22 mouse cellular contexts compared by ENCODE assay signal in genomic region chr2:168005005-168005404, GRCm38 (mm10). TPM values are rescaled to one million over a fixed set of nuclear protein-coding genes. Genes with fewer than 3 reads are reported as not detected.
A peak's percentile ranks its signal among the peaks of the same experiment; 100 is the strongest.
DNase-seq lines count a peak whose midpoint lies in the region; ATAC-seq and TF ChIP-seq lines count a peak whose summit lies in the region.
"Had no signal": no experiment of that assay in that cellular context is flagged by ENCODE, and none has a peak within 500 bp of the region (broad histone marks: within the 10 kb centered on the region; RNA-seq: fewer than 3 reads in every experiment).

No protein-coding gene starts in this region.

- peaks cover 8% of the 10 kb centered on the region; the same call in 1 of the 2 replicates for H3K9me3 ChIP-seq in hindbrain, embryonic 10.5 days
- no peaks in the 10 kb centered on the region for H3K9me3 ChIP-seq in hindbrain, embryonic 11.5 days (ENCODE audit: control insufficient read depth, low read length)
- 0 out of 2 replicates have a peak, but pooled peaks cover 5% of the 10 kb centered on the region for H3K9me3 ChIP-seq in stomach, embryonic 16.5 days (replicated peaks; ENCODE audit: control insufficient read depth, low read length)
- H3K9me3 ChIP-seq in stomach, postnatal 0 days (ENCODE audit: control insufficient read depth, low read length): no peaks in the 10 kb centered on the region
- H3K9me3 ChIP-seq: embryonic facial prominence, embryonic 15.5 days; liver, embryonic 15.5 days had no signal

- H3K27ac ChIP-seq in hindbrain, embryonic 10.5 days: peak overlapping the region; percentile 4; the same call in 1 of the 2 replicates
- no peak overlapping the region for H3K27ac ChIP-seq in hindbrain, embryonic 11.5 days (ENCODE audit: low read depth, low read length)
- peak overlapping the region; percentile 46; the same call in 1 of the 2 replicates for H3K27ac ChIP-seq in stomach, embryonic 16.5 days (ENCODE audit: low read length)
- H3K27ac ChIP-seq in stomach, postnatal 0 days (replicated peaks): no peak overlapping the region
- H3K27ac ChIP-seq in small intestine, adult 2 months (ENCODE audit: insufficient read depth, low read depth, low read length): peak overlapping the region; percentile 55
- H3K27ac ChIP-seq: embryonic facial prominence, embryonic 15.5 days; gastrocnemius, adult 2 months; left cerebral cortex, adult 2 months; liver, embryonic 15.5 days; midbrain, embryonic 12.5 days had no signal

- no peak overlapping the region for H3K4me2 ChIP-seq in hindbrain, embryonic 11.5 days (replicated peaks; ENCODE audit: low read depth, low read length)
- H3K4me2 ChIP-seq in stomach, embryonic 16.5 days (ENCODE audit: low read depth, low read length): no peak overlapping the region
- H3K4me2 ChIP-seq in stomach, postnatal 0 days (replicated peaks; ENCODE audit: low read depth): no peak overlapping the region
- H3K4me2 ChIP-seq: embryonic facial prominence, embryonic 15.5 days; liver, embryonic 15.5 days; midbrain, embryonic 12.5 days had no signal

- H3K9ac ChIP-seq in hindbrain, embryonic 11.5 days (ENCODE audit: low read depth, low read length): no peak overlapping the region
- H3K9ac ChIP-seq in stomach, embryonic 16.5 days (ENCODE audit: low read length): no peak overlapping the region
- H3K9ac ChIP-seq in stomach, postnatal 0 days (ENCODE audit: low read length): no peak overlapping the region
- H3K9ac ChIP-seq: embryonic facial prominence, embryonic 15.5 days; liver, embryonic 15.5 days; midbrain, embryonic 12.5 days had no signal

- WGBS in hindbrain, embryonic 10.5 days: 80% methylated on average over 3 of the region's 3 CpGs
- WGBS in hindbrain, embryonic 11.5 days: 76% methylated on average over 3 of the region's 3 CpGs
- 78% methylated on average over 3 of the region's 3 CpGs for WGBS in stomach, embryonic 16.5 days
- WGBS in stomach, postnatal 0 days: 77% methylated on average over 3 of the region's 3 CpGs
- 39% methylated on average over 3 of the region's 3 CpGs for WGBS in small intestine, adult 2 months

- no peak for TF ChIP-seq EP300 in stomach, postnatal 0 days (optimal IDR thresholded peaks at IDR 0.05)

- TF ChIP-seq CTCF in stomach, postnatal 0 days (IDR thresholded peaks at IDR 0.05; ENCODE audit: low read depth): no peak
- TF ChIP-seq CTCF in small intestine, adult 2 months (IDR thresholded peaks at IDR 0.05; ENCODE audit: extremely low read depth, insufficient read length, insufficient replicate concordance, low read depth, low read length): no peak

- H3K4me1 ChIP-seq in hindbrain, embryonic 10.5 days (replicated peaks): peaks cover 60% of the 10 kb centered on the region
- H3K4me1 ChIP-seq in hindbrain, embryonic 11.5 days (replicated peaks; ENCODE audit: control insufficient read depth, insufficient read depth, low read length): 0 out of 2 replicates have a peak, but pooled peaks cover 2% of the 10 kb centered on the region
- H3K4me1 ChIP-seq in stomach, embryonic 16.5 days (ENCODE audit: control insufficient read depth, insufficient read depth, low read length): peaks cover 19% of the 10 kb centered on the region
- H3K4me1 ChIP-seq in stomach, postnatal 0 days (replicated peaks; ENCODE audit: control insufficient read depth, insufficient read depth): no peaks in the 10 kb centered on the region
- H3K4me1 ChIP-seq in small intestine, adult 2 months (ENCODE audit: control insufficient read depth, insufficient read depth, insufficient read length, low read length): peaks cover 24% of the 10 kb centered on the region
- H3K4me1 ChIP-seq: midbrain, embryonic 12.5 days had no signal

- H3K27me3 ChIP-seq in hindbrain, embryonic 10.5 days (ENCODE audit: insufficient read depth, poor library complexity, severe bottlenecking): no peaks in the 10 kb centered on the region
- H3K27me3 ChIP-seq in hindbrain, embryonic 11.5 days (ENCODE audit: control insufficient read depth, insufficient read depth, low read length): no peaks in the 10 kb centered on the region
- H3K27me3 ChIP-seq in stomach, embryonic 16.5 days (ENCODE audit: control insufficient read depth, insufficient read depth, low read length): no peaks in the 10 kb centered on the region
- no peaks in the 10 kb centered on the region for H3K27me3 ChIP-seq in stomach, postnatal 0 days (ENCODE audit: control insufficient read depth, insufficient read depth, low read length)
- H3K27me3 ChIP-seq in small intestine, adult 2 months (ENCODE audit: control insufficient read depth, insufficient read depth, low read length): no peaks in the 10 kb centered on the region
- H3K27me3 ChIP-seq: embryonic facial prominence, embryonic 15.5 days; liver, embryonic 15.5 days; midbrain, embryonic 12.5 days had no signal

- TF ChIP-seq POLR2A in small intestine, adult 2 months (IDR thresholded peaks at IDR 0.05; ENCODE audit: low read depth, low read length): 0 out of 2 replicates have a peak, but pooled peaks have one; percentile 3

- ATAC-seq in hindbrain, embryonic 11.5 days (ENCODE audit: low FRiP score): no peak
- ATAC-seq in stomach, embryonic 16.5 days (ENCODE audit: insufficient read depth, low FRiP score): no peak
- ATAC-seq in stomach, postnatal 0 days (ENCODE audit: low FRiP score, low TSS enrichment): no peak
- no peak for ATAC-seq in megakaryocyte progenitor cell, adult 5-6 weeks (replicated peaks; ENCODE audit: poor library complexity)
- ATAC-seq: forebrain, embryonic 14.5 days; hindbrain, embryonic 16.5 days had no signal

- no peak overlapping the region for H3K4me3 ChIP-seq in hindbrain, embryonic 10.5 days
- H3K4me3 ChIP-seq in hindbrain, embryonic 11.5 days (ENCODE audit: low read depth, low read length): no peak overlapping the region
- H3K4me3 ChIP-seq in stomach, embryonic 16.5 days (replicated peaks; ENCODE audit: low read length): no peak overlapping the region
- H3K4me3 ChIP-seq in stomach, postnatal 0 days (ENCODE audit: low read depth, low read length): no peak overlapping the region
- H3K4me3 ChIP-seq in small intestine, adult 2 months (ENCODE audit: low read depth, low read length): no peak overlapping the region
- H3K4me3 ChIP-seq: embryonic facial prominence, embryonic 15.5 days; gastrocnemius, adult 2 months; left cerebral cortex, adult 2 months; liver, embryonic 15.5 days; midbrain, embryonic 12.5 days had no signal

- DNase-seq in hindbrain, embryonic 10.5 days (ENCODE audit: low spot score): no peak
- DNase-seq in hindbrain, embryonic 11.5 days (ENCODE audit: low spot score): no peak
- DNase-seq in stomach, postnatal 0 days (ENCODE audit: low spot score): no peak
- peak; percentile 49 to 88 for DNase-seq in kidney, postnatal 25 days
- no peak for DNase-seq in adrenal gland, postnatal 25 days
- DNase-seq: adrenal gland, postnatal 10 days; cerebellum, adult 8-10 months; cerebellum, postnatal 36 days; gastrocnemius, adult 2 months; heart, postnatal 4 days; right cerebral cortex, postnatal 14 days; thymus, adult 18-20 months; thymus, postnatal 36 days had no signal

- H3K36me3 ChIP-seq in hindbrain, embryonic 10.5 days: no peaks in the 10 kb centered on the region
- H3K36me3 ChIP-seq in hindbrain, embryonic 11.5 days (ENCODE audit: control insufficient read depth, insufficient read depth, low read length): no peaks in the 10 kb centered on the region
- H3K36me3 ChIP-seq in stomach, embryonic 16.5 days (ENCODE audit: control insufficient read depth, insufficient read depth, low read length): 0 out of 2 replicates have a peak, but pooled peaks cover 2% of the 10 kb centered on the region
- no peaks in the 10 kb centered on the region for H3K36me3 ChIP-seq in stomach, postnatal 0 days (ENCODE audit: control insufficient read depth, insufficient read depth, low read length)
- no peaks in the 10 kb centered on the region for H3K36me3 ChIP-seq in small intestine, adult 2 months (ENCODE audit: control insufficient read depth, insufficient read depth, low read length)
- H3K36me3 ChIP-seq: liver, embryonic 15.5 days; midbrain, embryonic 12.5 days had no signal

RNA-seq across cellular contexts. Expression of gene Ripor3, which starts 5.4 kb away (rescaled TPM):
- polyA plus RNA-seq in hindbrain, embryonic 10.5 days (2016; fragmentation: Nextera tagmentation; extraction: Ambion mirVana): 0.57 and 0.71 TPM in 2 replicates
- polyA plus RNA-seq in hindbrain, embryonic 11.5 days (2014; fragmentation: Nextera tagmentation; extraction: Ambion mirVana): 0.49 and 0.69 TPM in 2 replicates
- 3.5 and 3.6 TPM in 2 replicates for polyA plus RNA-seq in stomach, embryonic 16.5 days (2015; fragmentation: Nextera tagmentation; extraction: Ambion mirVana)
- polyA plus RNA-seq in stomach, postnatal 0 days (2015; fragmentation: Nextera tagmentation; extraction: Ambion mirVana): 3.0 and 3.2 TPM in 2 replicates
- polyA plus RNA-seq in small intestine, adult 2 months (2012; rRNA removed): 2.5 and 5.3 TPM in 2 replicates
- 2.1 and 2.8 TPM in 2 replicates for total RNA-seq in adrenal gland, postnatal 25 days (2021)
- not detected in 2 replicates for total RNA-seq in megakaryocyte progenitor cell, adult 5-6 weeks (2015)
- not detected in 2 replicates for total RNA-seq in megakaryocyte progenitor cell, adult 5-6 weeks (2017)

Comparison
In these comparisons a context has a peak if more than half of its experiments do, and no peak if none do; other contexts are left out.
1. H3K27ac ChIP-seq: peak in hindbrain, embryonic 10.5 days (single experiment), stomach, embryonic 16.5 days (single experiment) and small intestine, adult 2 months (single experiment); none in hindbrain, embryonic 11.5 days (single experiment) and stomach, postnatal 0 days (single experiment).
2. DNase-seq: peak in kidney, postnatal 25 days (2 of 2); none in hindbrain, embryonic 10.5 days (single experiment), hindbrain, embryonic 11.5 days (single experiment), stomach, postnatal 0 days (single experiment) and adrenal gland, postnatal 25 days (single experiment).